Mouse (Mus musculus): ENCODE results near the gene Gm30191. TPM values are rescaled to one million over a fixed set of nuclear protein-coding genes. Genes with fewer than 3 reads are reported as not detected.

The Gm30191 gene
- total RNA-seq (2014; fragmentation: Nextera tagmentation), result not detected in 2 replicates
- total RNA-seq (2017), result not detected in 2 replicates

- no peak for ATAC-seq (replicated peaks; ENCODE audit: poor library complexity, severe bottlenecking)
These were observed at the start of gene Gm30191 for GRCm38 (mm10) chr4:134246719-134247258. Gm30191 (plus strand) TSS chr4:134246935.

- no peak for ATAC-seq (replicated peaks; ENCODE audit: poor library complexity, severe bottlenecking)
These were observed 47.4 kb upstream of the Gm30191 start for GRCm38 (mm10) chr4:134199371-134199770.

- ATAC-seq (replicated peaks; ENCODE audit: poor library complexity, severe bottlenecking), result no peak
These were observed 43.8 kb upstream of the Gm30191 start, which contains the start of gene Gm7534 for GRCm38 (mm10) chr4:134202904-134203303. Gm7534 (minus strand) TSS chr4:134203004.

- ATAC-seq (replicated peaks; ENCODE audit: poor library complexity, severe bottlenecking), result peak; percentile 93
These were observed 43.3 kb upstream of the Gm30191 start for GRCm38 (mm10) chr4:134203340-134203896.

GRCm38 (mm10) chr4:134206488-134207053, 40.2 kb upstream of the Gm30191 start:
- no peak for ATAC-seq (replicated peaks; ENCODE audit: poor library complexity, severe bottlenecking)

GRCm38 (mm10) chr4:134222793-134223600, 23.7 kb upstream of the Gm30191 start:
- ATAC-seq (replicated peaks; ENCODE audit: poor library complexity, severe bottlenecking), result no peak

GRCm38 (mm10) chr4:134227194-134227593, 19.5 kb upstream of the Gm30191 start, which contains the start of gene Catsper4:
Catsper4 (minus strand) TSS chr4:134227383.
- ATAC-seq (replicated peaks; ENCODE audit: poor library complexity, severe bottlenecking), result no peak

GRCm38 (mm10) chr4:134230431-134230830, 16.3 kb upstream of the Gm30191 start:
- ATAC-seq (replicated peaks; ENCODE audit: poor library complexity, severe bottlenecking), result no peak

- ATAC-seq (replicated peaks; ENCODE audit: poor library complexity, severe bottlenecking), result no peak
These were observed 11.9 kb upstream of the Gm30191 start for GRCm38 (mm10) chr4:134234876-134235275.

- no peak for ATAC-seq (replicated peaks; ENCODE audit: poor library complexity, severe bottlenecking)
These were observed 9.0 kb upstream of the Gm30191 start for GRCm38 (mm10) chr4:134237582-134238278.

GRCm38 (mm10) chr4:134238279-134238651, 8.5 kb upstream of the Gm30191 start, which contains the start of gene Cnksr1:
Cnksr1 (minus strand) TSS chr4:134238399.
- peak; percentile 53 for ATAC-seq (replicated peaks; ENCODE audit: poor library complexity, severe bottlenecking)

GRCm38 (mm10) chr4:134238686-134239085, 8.0 kb upstream of the Gm30191 start:
- ATAC-seq (replicated peaks; ENCODE audit: poor library complexity, severe bottlenecking), result no peak

- no peak for ATAC-seq (replicated peaks; ENCODE audit: poor library complexity, severe bottlenecking)
These were observed 3.1 kb upstream of the Gm30191 start, which contains the start of gene E130218I03Rik for GRCm38 (mm10) chr4:134243516-134244250. E130218I03Rik (plus strand) TSS chr4:134243662.

- peak; percentile 85 for ATAC-seq (replicated peaks; ENCODE audit: poor library complexity, severe bottlenecking)
These were observed 1.4 kb upstream of the Gm30191 start, which contains the start of gene Zfp593 for GRCm38 (mm10) chr4:134245148-134245843. Zfp593 (minus strand) TSS chr4:134245592.

- no peak for ATAC-seq (replicated peaks; ENCODE audit: poor library complexity, severe bottlenecking)
These were observed 479 bp upstream of the Gm30191 start for GRCm38 (mm10) chr4:134246256-134246655.

GRCm38 (mm10) chr4:134249651-134250050, 2.9 kb downstream of the Gm30191 start:
- ATAC-seq (replicated peaks; ENCODE audit: poor library complexity, severe bottlenecking), result peak; percentile 62

- no peak for ATAC-seq (replicated peaks; ENCODE audit: poor library complexity, severe bottlenecking)
These were observed 3.6 kb downstream of the Gm30191 start for GRCm38 (mm10) chr4:134250116-134250929.

- ATAC-seq (replicated peaks; ENCODE audit: poor library complexity, severe bottlenecking), result no peak
These were observed 4.2 kb downstream of the Gm30191 start for GRCm38 (mm10) chr4:134250930-134251240.

All from granulocyte monocyte progenitor cell, adult 5-6 weeks (primary cell).